Mouse (Mus musculus) cerebellum, adult 9-11 months (tissue): ENCODE measurements around the gene Best3.

ENCODE experiments used
- DNase-seq: peaks from one replicate; pipeline ENCODE4 v3.0.0; 2022

Gene Best3

DNA sequence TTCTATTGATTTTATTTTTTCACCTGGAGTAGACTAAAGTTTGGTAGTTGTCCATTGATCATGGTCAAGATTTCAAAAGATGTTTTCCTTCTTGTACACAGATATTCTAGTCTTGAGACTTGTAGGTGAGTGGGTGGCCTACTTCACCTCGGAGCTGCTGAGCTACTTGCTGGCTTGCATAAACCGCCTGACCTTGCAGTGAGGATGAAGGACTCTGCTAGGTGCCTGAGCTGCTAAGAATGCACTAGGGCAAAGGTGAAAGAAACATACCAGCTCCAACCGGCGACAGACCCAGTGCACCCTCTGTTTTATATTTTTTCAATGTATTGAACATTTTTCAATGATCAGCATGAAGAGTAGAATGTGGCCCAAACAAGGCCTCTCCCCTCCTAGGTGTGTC is 5.8 kb upstream of the Best3 start:
- DNase-seq: no peak

- DNase-seq: no peak
Measured at GRCm38 (mm10) chr10:116980888-116981287, 5.2 kb upstream of the Best3 start.

- DNase-seq: no peak
Measured at GRCm38 (mm10) chr10:116982526-116982925, 3.6 kb upstream of the Best3 start.

GRCm38 (mm10) chr10:116984836-116985235 is 1.3 kb upstream of the Best3 start:
- DNase-seq: no peak

DNA sequence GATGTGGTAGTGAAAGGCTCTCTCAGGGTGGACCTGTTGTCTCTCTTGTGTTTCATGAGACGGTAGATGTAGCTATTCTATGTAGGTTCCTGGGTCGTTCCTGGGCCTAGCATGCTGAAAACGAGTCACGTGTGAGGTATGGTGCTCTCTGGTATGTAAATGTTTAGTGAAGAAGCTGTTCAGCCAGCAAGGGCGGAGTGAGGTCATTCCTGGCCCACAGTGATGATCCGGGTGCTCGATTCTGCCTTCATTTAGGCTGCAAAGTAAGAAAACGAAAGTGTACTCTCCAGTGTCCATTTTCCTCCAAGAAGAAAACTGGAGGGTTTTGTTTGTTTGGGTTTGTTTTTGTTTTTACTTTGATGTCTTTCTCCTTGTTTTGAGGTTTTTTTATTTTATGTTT is 7.9 kb downstream of the Best3 start:
- no peak for DNase-seq

GRCm38 (mm10) chr10:116995162-116995561 is 9.0 kb downstream of the Best3 start:
- DNase-seq: no peak

GRCm38 (mm10) chr10:116995584-116996235 is 9.6 kb downstream of the Best3 start:
- DNase-seq: no peak

GRCm38 (mm10) chr10:116996236-116996600 is 10.1 kb downstream of the Best3 start:
- DNase-seq: no peak

DNA sequence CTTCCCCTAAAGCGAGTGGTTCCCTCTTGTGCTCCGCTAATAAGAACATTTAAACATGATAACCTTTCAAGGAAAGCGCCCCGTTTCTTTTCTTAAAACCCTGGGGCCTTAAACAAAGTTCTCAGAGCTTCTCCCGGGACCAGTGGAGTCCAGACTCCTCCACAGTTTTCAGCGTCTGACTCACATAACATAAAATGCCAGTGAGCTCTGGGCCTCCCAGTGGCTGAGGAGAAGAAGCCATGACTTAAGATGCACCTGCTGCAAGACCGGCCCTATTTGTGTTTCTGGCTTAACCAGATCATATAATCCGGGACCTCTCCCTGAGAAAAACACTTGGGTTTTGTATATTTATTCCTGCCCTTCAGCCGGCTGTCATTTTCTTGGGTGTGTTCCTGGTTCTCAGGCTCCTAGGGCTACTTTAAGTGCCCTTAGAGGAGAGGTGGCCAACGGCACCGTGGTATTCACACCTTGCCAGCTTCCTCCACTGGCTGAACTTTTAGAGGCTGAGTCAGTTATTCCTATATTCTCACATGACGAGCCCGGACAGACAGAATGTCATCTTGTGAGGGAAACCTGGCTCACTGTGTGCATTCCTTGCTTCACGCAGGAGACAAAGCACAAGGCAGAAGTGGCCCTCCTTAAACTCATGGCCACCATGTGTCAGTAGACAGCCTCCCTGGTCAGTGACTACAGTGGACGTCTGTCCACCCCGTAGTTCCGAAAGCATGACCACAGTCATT is 12.8 kb downstream of the Best3 start:
- DNase-seq: no peak

DNA sequence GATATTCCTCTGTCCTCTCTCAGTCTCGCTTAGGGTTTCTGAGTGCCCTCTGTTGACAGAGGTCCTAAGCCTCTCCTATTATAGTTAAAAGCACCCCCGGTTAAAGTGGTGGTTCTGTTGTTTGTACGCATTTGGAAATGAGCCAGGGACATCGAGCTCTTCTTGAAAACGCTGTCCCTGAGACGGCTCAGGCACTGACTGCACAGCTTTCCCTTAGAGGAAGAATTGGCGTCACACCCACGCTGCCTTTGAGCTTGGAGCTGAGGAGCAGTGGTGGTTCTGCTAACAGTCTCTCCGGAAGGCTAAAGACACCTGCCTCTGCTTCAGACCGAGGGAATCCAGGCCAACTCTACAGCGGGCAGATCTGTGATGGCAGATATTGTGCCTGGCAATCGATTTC is 14.9 kb downstream of the Best3 start:
- DNase-seq: no peak

GRCm38 (mm10) chr10:117004695-117005094 is 18.6 kb downstream of the Best3 start:
- DNase-seq: no peak

- no peak for DNase-seq
Measured at GRCm38 (mm10) chr10:117005707-117006464, 19.8 kb downstream of the Best3 start.

- DNase-seq: no peak
Measured at GRCm38 (mm10) chr10:117009691-117010090, 23.6 kb downstream of the Best3 start.

DNA sequence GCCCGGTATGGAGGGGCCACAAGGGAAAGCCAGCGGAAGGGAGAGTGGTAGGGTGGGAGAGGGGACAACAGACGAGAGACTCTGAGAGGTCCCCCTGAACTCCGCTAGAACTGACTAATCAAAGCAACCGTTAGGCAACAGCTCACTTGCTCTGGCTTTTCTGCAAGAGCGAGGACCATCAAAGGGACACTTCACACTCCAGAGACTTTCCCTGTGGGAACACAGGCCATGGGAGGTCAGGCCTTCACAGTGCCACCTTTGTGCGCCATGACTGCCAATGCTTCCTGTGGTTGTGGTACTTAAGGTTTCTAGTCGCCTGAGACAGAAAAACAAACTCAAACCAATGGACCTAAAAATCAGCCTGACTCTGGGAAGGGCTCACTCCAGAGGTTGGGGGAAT is 24.9 kb downstream of the Best3 start:
- DNase-seq: no peak

GRCm38 (mm10) chr10:117013689-117014390 is 27.7 kb downstream of the Best3 start:
- DNase-seq: no peak

DNA sequence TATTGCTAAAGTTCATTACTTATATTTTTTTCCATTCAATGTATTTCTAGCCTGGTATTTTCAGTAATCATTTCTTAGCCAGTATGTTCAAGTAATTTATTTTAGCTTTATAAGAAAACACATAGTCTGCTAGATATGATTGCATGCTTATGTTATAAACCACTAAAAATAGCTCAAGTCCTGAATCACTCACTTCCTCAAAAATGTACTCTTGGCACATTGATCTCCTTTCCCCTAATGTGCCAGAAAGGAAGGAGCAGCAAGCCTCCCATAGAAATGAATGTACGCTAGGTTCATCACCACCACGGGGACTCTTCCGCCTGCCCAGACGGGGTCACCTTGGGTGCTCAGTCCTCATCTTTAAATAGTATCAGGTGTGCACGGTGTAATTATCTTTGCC is 28.5 kb downstream of the Best3 start:
- no peak for DNase-seq

- no peak for DNase-seq
Measured at GRCm38 (mm10) chr10:117018281-117018840, 32.2 kb downstream of the Best3 start.

GRCm38 (mm10) chr10:117021020-117021754 is 35.1 kb downstream of the Best3 start:
- DNase-seq: no peak

GRCm38 (mm10) chr10:117023693-117024092 is 37.6 kb downstream of the Best3 start:
- no peak for DNase-seq

GRCm38 (mm10) chr10:117025776-117026175 is 39.7 kb downstream of the Best3 start:
- DNase-seq: peak; percentile 20

- no peak for DNase-seq
Measured at GRCm38 (mm10) chr10:117026176-117026575, 40.1 kb downstream of the Best3 start.

DNA sequence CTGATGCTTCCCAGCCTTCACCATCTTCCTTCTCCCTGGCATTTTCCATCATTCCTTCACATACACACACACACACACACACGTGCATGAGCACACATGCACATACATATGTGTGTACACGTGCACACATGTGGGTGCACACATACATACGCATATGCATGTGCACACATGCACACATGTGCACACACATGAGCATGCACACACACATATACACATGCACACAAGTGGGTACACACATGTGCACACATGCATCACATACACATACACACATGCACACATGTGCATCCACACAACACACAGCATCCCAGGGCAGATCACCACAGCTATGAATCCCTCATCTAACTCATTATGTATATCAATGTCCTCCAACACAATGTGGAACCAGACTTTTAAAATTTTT is 45.0 kb downstream of the Best3 start:
- no peak for DNase-seq
